Mouse (Mus musculus): ENCODE results near the gene Dab2ip. TPM values are rescaled to one million over a fixed set of nuclear protein-coding genes. Genes with fewer than 3 reads are reported as not detected.
A peak's percentile ranks its signal among the peaks of the same experiment; 100 is the strongest.

Gene Dab2ip
- total RNA-seq, 2 experiments from 2014 or later = 40.1 to 40.7 TPM

DNA sequence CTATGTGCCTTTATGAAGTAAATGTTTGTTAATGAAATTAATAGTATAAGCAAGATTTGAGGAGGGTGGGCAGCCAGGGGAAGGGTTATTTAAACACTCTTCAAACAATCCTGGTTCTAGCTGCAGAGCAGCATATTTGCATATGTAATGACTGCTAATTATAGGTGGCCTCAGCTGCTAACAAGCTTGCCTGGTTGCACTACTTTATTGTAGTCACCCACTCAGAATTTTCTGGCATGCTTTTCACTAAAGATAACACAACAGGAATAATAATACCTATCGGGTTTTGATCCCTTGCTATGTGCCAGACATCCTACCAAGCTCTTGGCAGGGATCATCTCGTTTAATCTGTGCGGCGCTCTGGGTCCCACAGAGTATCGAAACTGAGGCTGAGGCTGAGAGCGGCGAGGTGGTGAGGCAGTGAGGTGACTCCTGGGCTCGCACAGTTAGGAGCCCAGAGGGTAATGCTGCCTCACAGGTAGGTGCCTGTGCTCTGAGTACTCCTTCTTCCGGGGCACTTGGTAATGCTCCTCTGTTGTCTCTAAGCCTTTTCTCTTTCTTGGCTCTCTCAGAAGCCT, 126.8 kb downstream of the Dab2ip start:
- no peak for DNase-seq

DNA sequence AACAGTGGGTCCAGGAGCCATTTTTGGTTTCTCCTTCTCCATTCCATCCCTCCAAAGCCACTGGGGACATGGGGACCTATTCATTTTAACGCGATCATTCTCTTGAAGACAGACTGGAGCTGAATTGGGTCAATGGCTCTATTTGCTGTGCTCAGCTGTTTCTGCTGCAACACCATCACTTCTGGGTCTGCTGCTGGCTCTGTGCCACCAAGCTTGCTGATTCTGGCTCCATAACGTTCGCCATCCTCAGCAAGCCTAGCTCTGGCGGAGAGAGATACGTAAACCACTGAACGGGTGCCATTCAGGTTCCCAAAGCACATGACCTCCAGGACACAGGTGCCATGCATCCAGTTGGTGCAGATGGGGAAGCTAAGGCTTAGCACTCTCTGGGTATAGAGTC, 128.0 kb downstream of the Dab2ip start:
- DNase-seq = no peak

DNA sequence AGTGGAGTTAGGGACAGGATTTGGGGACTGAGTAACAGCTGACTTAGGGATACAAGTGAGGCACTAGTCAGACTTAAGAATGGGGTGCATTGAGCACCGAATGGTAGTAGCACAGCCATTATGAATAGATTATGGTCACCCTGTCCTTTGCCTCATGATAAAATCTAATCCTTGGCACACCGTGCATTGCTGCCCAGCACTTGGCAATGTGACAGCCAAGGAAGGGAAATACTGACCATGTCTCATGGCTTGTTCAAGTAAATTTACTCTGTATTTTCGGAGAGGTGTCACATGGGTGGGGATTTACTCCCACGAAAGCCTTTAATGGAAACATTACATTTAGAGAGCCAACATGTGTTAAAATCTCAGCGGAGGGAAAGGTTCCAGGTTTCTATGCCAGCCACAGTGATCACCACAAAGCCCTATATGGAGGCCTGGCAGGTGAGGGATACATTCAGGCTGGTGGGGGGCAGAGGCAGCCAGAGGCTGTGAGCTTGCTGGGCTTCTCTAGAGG, 129.5 kb downstream of the Dab2ip start:
- DNase-seq = no peak

DNA sequence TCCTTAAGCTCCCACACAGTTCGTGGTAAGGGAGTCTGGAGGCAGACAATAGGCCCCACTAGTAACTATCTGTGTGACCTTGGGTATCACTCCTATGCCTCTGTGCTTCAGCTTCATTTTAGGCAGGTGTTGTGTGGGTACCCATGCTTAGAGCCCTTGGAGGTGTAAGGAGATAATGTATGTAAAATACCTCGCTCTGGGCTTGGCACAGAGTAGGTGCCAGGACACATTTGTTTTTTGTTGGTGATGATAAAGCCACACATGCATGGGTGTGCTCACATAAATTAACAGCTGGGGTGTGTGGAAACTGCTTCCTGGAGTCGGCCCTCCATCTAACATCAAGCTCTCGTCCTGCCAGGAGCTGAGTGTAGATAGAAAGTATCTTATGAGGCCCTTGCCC, 130.1 kb downstream of the Dab2ip start:
- no peak for DNase-seq

- DNase-seq = no peak
Observed at GRCm38 (mm10) chr2:35688581-35688980, 130.5 kb downstream of the Dab2ip start.

- no peak for DNase-seq
Observed at GRCm38 (mm10) chr2:35689881-35690280, 131.8 kb downstream of the Dab2ip start.

DNA sequence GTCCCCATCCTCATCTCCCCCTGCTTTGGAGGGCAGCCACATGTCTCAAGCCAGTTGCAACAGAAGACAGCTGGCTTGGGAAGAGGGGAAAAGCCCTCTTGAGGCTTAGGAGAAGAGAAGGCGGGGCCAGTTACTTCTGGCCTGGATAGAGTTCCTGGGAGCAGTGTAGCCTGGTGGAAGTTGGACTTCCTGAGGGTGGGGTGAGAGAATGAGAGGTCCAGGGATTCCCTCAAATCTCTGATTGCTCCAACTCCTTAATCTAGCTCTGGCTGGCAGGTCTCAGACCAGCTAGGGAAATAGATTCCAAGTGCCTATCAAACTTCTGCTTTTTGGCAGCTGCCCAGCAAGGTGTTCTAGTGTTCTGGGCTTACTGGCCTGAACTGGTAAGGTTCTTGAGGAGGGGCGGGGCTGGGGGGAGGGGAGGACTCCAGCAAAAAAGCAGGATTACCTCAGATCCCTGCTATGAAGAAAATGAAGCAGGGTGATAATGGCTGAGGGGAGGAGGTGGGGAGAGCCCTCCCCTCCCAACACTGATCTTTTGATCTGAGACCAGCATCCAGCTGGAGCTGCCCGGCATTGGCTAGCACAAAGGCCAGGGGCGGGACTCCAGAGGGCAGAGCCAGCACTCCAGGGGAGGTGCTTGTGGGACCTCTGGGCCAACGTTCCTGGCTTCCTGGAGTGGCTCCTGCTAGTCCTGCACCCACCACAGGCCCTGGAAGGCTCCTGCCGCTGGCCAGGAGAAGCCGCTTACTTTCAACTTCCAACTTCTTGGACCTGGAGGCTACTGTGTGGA, 133.4 kb downstream of the Dab2ip start:
- peak; percentile 84 for DNase-seq

DNA sequence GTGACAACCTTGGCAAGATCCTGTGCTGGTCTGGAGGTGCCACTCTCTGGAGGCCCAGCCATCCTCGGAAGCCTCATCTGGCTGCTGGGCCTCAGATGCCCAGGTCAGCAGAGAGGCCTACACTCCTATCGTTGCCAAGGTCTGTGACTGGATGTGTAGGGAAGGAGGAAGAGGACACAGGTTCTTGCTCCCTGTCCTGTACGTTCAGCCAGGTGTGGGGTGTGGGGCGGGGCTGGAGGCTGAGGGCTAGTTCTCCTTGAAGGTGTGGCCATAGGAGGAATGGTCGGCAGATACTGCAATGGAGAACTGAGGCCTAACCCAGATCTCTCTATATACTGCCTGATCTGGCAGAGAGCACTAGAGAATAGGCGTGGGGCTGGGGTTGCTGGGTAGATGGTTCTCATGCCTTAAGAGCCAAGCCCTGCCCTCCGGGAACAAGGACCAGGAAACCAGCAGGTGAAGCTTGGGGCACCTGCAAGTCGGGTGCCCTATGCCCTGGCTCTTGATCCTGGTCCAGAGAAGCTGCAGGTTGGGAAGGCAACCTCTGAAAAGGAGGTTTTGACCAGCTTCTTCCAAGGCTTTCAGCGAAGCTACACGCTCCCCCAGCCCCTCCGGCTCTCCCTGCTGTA, 134.3 kb downstream of the Dab2ip start:
- no peak for DNase-seq

- DNase-seq = no peak
Observed at GRCm38 (mm10) chr2:35693037-35693436, 135.0 kb downstream of the Dab2ip start.

DNA sequence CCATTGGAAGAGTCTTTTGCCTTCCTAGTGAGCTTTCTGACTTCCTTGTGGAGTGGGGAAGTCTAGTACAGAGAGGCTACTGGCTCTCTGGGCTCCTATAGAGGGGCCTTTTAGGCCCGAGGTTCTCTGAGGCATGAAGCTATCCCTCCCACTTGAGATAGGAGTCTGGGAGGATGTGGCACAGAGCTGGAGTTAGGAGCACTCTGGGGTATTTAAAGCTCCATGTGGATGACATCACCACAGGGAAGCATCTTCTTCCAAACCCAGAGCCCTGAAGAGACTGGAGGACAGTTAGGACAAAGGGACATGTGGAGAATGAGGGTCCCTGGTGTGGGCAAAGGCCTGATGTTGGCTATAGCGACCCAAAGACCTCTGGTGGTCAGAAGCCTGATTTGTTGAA, 136.0 kb downstream of the Dab2ip start:
- no peak for DNase-seq

DNA sequence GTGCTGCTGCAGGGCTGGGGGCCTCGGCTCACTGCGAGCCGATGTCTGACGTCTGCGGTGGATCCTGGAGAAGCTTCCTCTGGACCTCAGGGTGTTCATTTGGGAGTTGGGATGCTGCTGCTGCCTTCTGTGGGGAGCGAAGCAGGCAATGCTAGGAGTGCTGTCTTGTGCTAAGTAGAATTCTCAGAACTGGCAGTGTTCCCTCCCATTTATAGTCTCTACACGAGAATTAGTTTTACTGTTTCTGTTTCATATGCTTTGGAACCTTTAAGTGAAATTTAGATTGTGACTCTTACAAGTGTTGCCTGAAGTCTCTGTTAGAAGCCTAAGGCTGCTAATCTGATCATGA, 138.1 kb downstream of the Dab2ip start:
- DNase-seq = no peak

GRCm38 (mm10) chr2:35696542-35697391, 138.7 kb downstream of the Dab2ip start:
- DNase-seq = peak; percentile 84

DNA sequence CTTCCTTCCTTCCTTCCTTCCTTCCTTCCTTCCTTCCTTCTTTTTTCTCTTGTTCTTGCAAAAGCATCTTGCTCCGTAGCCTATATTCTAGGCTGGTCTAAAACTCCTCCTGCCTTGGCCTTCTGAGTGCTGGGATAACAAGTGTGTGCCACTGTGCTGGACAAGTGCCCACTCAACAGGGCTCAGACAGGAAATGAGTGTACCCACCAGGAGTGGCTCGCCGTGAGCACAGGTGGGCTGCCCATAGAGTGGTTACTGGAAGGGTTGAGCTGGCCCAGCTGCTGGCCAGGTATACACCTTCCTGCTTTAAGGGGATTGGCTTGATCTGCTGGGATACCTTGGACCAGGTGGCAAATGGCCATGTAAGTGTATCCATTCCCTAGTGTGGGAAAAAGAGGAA, 139.7 kb downstream of the Dab2ip start:
- DNase-seq = no peak

DNA sequence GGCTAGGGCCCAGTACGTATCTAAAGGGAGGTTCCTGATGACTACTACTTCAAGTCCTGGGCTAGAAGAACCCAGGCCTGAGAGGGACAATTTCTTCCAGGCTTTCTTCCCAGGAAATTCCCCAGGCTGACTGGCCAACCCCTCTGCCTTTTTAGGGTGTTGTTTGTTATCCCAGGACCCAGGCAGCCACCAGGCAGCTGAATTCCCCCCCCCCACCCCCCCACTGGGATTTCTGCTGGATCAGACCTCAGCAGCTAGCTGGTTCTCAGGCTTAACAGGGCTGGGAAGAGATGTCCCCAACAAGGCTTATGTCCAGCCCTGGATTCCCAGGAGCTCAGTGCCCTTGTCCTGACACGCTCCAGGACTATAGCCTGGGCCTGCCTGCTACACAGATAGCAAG, 142.9 kb downstream of the Dab2ip start:
- no peak for DNase-seq

GRCm38 (mm10) chr2:35702001-35702400, 143.9 kb downstream of the Dab2ip start:
- no peak for DNase-seq

DNA sequence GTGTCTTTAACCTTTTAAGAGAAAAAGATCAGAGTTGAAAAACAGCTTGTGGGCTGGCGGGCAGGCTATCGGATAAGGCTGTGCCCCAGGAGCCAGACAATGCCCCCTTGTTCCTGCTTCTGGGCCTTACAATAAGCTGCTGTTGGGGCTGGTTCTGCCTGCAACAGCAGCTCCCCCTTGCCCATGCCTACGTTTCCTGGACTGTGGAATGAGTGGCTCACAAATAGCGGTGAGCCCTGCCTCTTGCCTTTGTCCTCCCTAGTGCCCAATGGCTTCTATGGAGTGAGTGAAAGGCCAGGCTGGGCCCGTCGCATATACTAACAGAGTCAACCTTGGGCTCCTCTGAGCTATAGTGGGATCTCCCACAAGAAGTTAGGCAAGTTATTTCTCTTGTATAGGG, 144.5 kb downstream of the Dab2ip start:
- no peak for DNase-seq

GRCm38 (mm10) chr2:35703241-35703640, 145.2 kb downstream of the Dab2ip start:
- no peak for DNase-seq

DNA sequence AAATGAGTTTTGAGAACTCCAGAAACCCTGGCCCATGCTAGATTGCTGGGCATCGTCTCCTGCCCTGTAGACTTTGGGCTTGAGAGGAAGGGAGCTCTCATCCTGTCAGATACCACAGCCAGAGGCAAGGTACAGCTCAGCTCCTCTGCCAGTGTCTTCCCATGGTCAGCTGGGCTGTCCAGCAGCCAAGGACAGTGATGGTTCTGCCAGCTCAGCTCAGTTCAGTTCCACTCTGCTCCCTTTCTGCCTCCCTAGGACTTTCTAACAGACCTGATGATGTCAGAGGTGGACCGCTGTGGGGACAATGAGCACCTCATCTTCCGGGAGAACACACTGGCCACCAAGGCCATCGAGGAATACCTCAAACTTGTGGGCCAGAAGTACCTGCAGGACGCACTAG, 154.5 kb downstream of the Dab2ip start:
- no peak for DNase-seq

GRCm38 (mm10) chr2:35713460-35713859, 155.4 kb downstream of the Dab2ip start:
- DNase-seq = no peak

DNA sequence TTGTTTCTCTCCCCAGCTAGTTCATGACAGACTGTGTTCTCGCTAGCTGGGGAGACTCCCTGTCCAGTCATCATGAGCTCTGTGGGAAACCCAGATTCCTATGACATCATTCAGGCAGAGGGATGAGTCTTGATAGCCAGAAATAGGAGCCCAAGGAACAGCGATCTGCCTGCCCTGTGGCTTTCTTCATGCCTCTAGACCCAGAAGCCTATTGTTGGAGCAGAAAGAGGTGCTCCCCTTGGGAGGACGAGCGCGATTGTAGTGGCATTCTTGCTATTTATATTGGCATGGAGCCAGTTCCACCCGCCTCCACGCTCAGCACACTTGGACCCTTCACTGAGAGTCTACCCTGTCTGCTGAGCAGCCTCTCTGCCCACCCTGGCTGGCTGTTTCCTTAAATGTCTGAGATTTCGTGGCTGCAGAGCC, 156.7 kb downstream of the Dab2ip start:
- DNase-seq = no peak

GRCm38 (mm10) chr2:35715485-35715884, 157.4 kb downstream of the Dab2ip start:
- no peak for DNase-seq

- DNase-seq = no peak
Observed at GRCm38 (mm10) chr2:35716175-35716574, 158.1 kb downstream of the Dab2ip start.
